Mouse (Mus musculus) forebrain, embryonic 11.5 days (tissue): Measurements from ENCODE around the gene Cdc42. TPM values are rescaled to one million over a fixed set of nuclear protein-coding genes. Genes with fewer than 3 reads are reported as not detected.

ENCODE experiments used
- ATAC-seq: fragments of 200-750 bp; cut with Nextera tagmentation; replicated peaks from 2 replicates; pipeline ENCODE4 v1.8.0; 2017; ENCODE audit warnings: moderate TSS enrichment; ENCODE audit not compliant: low FRiP score
- DNase-seq: peaks from one replicate; pipeline ENCODE4 v3.0.0-alpha.2; 2017; ENCODE audit warnings: low spot score
- H3K27ac ChIP-seq: fragments of 300-500 bp; sonication (generic); 2 replicates; pipeline ENCODE4 v1.5.1; 2014; ENCODE audit warnings: low read depth, low read length
- H3K27me3 ChIP-seq: fragments of 300-500 bp; sonication (generic); 2 replicates; pipeline ENCODE4 v1.6.1; 2014; ENCODE audit warnings: mild to moderate bottlenecking, low read length, mixed read lengths; ENCODE audit not compliant: control insufficient read depth, insufficient read depth
- H3K36me3 ChIP-seq: fragments of 300-500 bp; sonication (generic); 2 replicates; pipeline ENCODE4 v1.6.1; 2014; ENCODE audit warnings: mild to moderate bottlenecking, low read length, moderate library complexity, mixed read lengths; ENCODE audit not compliant: control insufficient read depth, insufficient read depth
- H3K4me1 ChIP-seq: fragments of 300-500 bp; sonication (generic); replicated peaks from 2 replicates; pipeline ENCODE4 v1.6.1; 2014; ENCODE audit warnings: low read length, mixed read lengths; ENCODE audit not compliant: control insufficient read depth, insufficient read depth
- H3K4me2 ChIP-seq: fragments of 300-500 bp; sonication (generic); 2 replicates; pipeline ENCODE4 v1.6.1; 2014; ENCODE audit warnings: low read depth, mild to moderate bottlenecking, low read length, moderate library complexity, mixed read lengths; ENCODE audit not compliant: severe bottlenecking
- H3K4me3 ChIP-seq: fragments of 300-500 bp; sonication (generic); 2 replicates; pipeline ENCODE4 v1.5.1; 2014; ENCODE audit warnings: low read depth, low read length
- H3K9ac ChIP-seq: fragments of 300-500 bp; sonication (generic); 2 replicates; pipeline ENCODE4 v1.6.1; 2014; ENCODE audit warnings: low read length
- H3K9me3 ChIP-seq: fragments of 300-500 bp; sonication (generic); 2 replicates; pipeline ENCODE4 v1.6.1; 2016; ENCODE audit warnings: low read length, mixed read lengths; ENCODE audit not compliant: control insufficient read depth
- WGBS: fragments of 180-500 bp; shearing (Covaris S2); extraction: QIAGEN DNeasy Blood & Tissue Kit; methylation state at CpG from one replicate; pipeline ENCODE4 v1.1.7; 2014; 5-methylcytosine and 5-hydroxymethylcytosine counted together
- polyA plus RNA-seq: library from polyadenylated mRNA; unstranded; fragments of >200 nt; fragmentation: Nextera tagmentation; extraction: Ambion mirVana; gene quantifications from 2 replicates; pipeline ENCODE4 v1.2.1, GENCODE M21; 2014

Cdc42 gene
- polyA plus RNA-seq, 1 experiment from 2014 or later = 623 TPM

GRCm38 (mm10) chr4:137342816-137343215 lies 14.7 kb downstream of the Cdc42 start:
- ATAC-seq (no peak), DNase-seq (no peak)
- 97% methylated on average over 1 of the region's 1 CpGs for WGBS
- H3K9me3 ChIP-seq = no peaks in the 10 kb centered on the region
- H3K4me1 ChIP-seq = no peaks in the 10 kb centered on the region
- H3K27me3 ChIP-seq = no peaks in the 10 kb centered on the region
- H3K9ac ChIP-seq = no peak overlapping the region
- H3K4me2 ChIP-seq = no peak overlapping the region
- H3K36me3 ChIP-seq = no peaks in the 10 kb centered on the region
- no peak overlapping the region for H3K4me3 ChIP-seq
- no peak overlapping the region for H3K27ac ChIP-seq

GRCm38 (mm10) chr4:137339415-137339814 lies 18.1 kb downstream of the Cdc42 start:
- Histone ChIP-seq H3K4me3 (no peak overlapping the region), H3K9ac (no peak overlapping the region), H3K36me3 (peaks cover 2% of the 10 kb centered on the region; the same call in 1 of the 2 replicates), H3K4me1 (no peaks in the 10 kb centered on the region), H3K9me3 (no peaks in the 10 kb centered on the region), H3K27me3 (no peaks in the 10 kb centered on the region), H3K4me2 (no peak overlapping the region), H3K27ac (no peak overlapping the region)
- WGBS = 97% methylated on average over 1 of the region's 1 CpGs
- ATAC-seq = no peak
- DNase-seq = no peak

GRCm38 (mm10) chr4:137336468-137336867 lies 21.1 kb downstream of the Cdc42 start:
- WGBS = 94% methylated on average over 5 of the region's 5 CpGs
- H3K4me2 ChIP-seq = no peak overlapping the region
- peaks cover 2% of the 10 kb centered on the region; the same call in 1 of the 2 replicates for H3K36me3 ChIP-seq
- no peak overlapping the region for H3K27ac ChIP-seq
- H3K27me3 ChIP-seq = no peaks in the 10 kb centered on the region
- DNase-seq (no peak), ATAC-seq (no peak)
- H3K9ac ChIP-seq = no peak overlapping the region
- H3K9me3 ChIP-seq = no peaks in the 10 kb centered on the region
- H3K4me3 ChIP-seq = no peak overlapping the region
- H3K4me1 ChIP-seq = no peaks in the 10 kb centered on the region

GRCm38 (mm10) chr4:137332051-137332450 lies 25.5 kb downstream of the Cdc42 start:
- Histone ChIP-seq H3K27me3 (no peaks in the 10 kb centered on the region), H3K9ac (no peak overlapping the region), H3K9me3 (no peaks in the 10 kb centered on the region), H3K4me1 (no peaks in the 10 kb centered on the region), H3K4me2 (no peak overlapping the region), H3K27ac (no peak overlapping the region), H3K4me3 (no peak overlapping the region), H3K36me3 (peaks cover 2% of the 10 kb centered on the region; the same call in 1 of the 2 replicates)
- DNase-seq (no peak), ATAC-seq (no peak)

- no peaks in the 10 kb centered on the region for H3K4me1 ChIP-seq
- no peaks in the 10 kb centered on the region for H3K9me3 ChIP-seq
- H3K4me2 ChIP-seq = no peak overlapping the region
- no peak overlapping the region for H3K4me3 ChIP-seq
- no peak overlapping the region for H3K9ac ChIP-seq
- ATAC-seq (no peak), DNase-seq (no peak)
- WGBS = 89% methylated on average over 3 of the region's 3 CpGs
- H3K27me3 ChIP-seq = no peaks in the 10 kb centered on the region
- no peak overlapping the region for H3K27ac ChIP-seq
- H3K36me3 ChIP-seq = no peaks in the 10 kb centered on the region; the same call in 1 of the 2 replicates
These were observed 31.0 kb downstream of the Cdc42 start for GRCm38 (mm10) chr4:137326494-137326893.

- no peaks in the 10 kb centered on the region; the same call in 1 of the 2 replicates for H3K36me3 ChIP-seq
- WGBS = 91% methylated on average over 6 of the region's 6 CpGs
- H3K4me3 ChIP-seq = no peak overlapping the region
- H3K9me3 ChIP-seq = no peaks in the 10 kb centered on the region
- H3K4me2 ChIP-seq = no peak overlapping the region
- ATAC-seq (no peak), DNase-seq (no peak)
- H3K9ac ChIP-seq = no peak overlapping the region
- H3K27ac ChIP-seq = no peak overlapping the region
- no peaks in the 10 kb centered on the region for H3K4me1 ChIP-seq
- H3K27me3 ChIP-seq = no peaks in the 10 kb centered on the region
These were observed 32.6 kb downstream of the Cdc42 start for GRCm38 (mm10) chr4:137324926-137325325.

GRCm38 (mm10) chr4:137316027-137316770 lies 41.3 kb downstream of the Cdc42 start:
- WGBS = 84% methylated on average over 4 of the region's 4 CpGs
- Histone ChIP-seq H3K4me1 (no peaks in the 10 kb centered on the region), H3K4me3 (no peak overlapping the region), H3K36me3 (no peaks in the 10 kb centered on the region; the same call in 1 of the 2 replicates), H3K27ac (no peak overlapping the region; the same call in 1 of the 2 replicates), H3K27me3 (no peaks in the 10 kb centered on the region), H3K9me3 (no peaks in the 10 kb centered on the region), H3K9ac (no peak overlapping the region), H3K4me2 (no peak overlapping the region)
- ATAC-seq = no peak
- DNase-seq = no peak

GRCm38 (mm10) chr4:137315061-137315460 lies 42.5 kb downstream of the Cdc42 start:
- H3K36me3 ChIP-seq = no peaks in the 10 kb centered on the region; the same call in 1 of the 2 replicates

GRCm38 (mm10) chr4:137314561-137314960 lies 43.0 kb downstream of the Cdc42 start:
- 81% methylated on average over 6 of the region's 6 CpGs for WGBS
- no peak for ATAC-seq

More at GRCm38 (mm10) chr4:137315061-137315460, 42.5 kb downstream of the Cdc42 start:
- Histone ChIP-seq H3K4me2 (no peak overlapping the region), H3K27me3 (no peaks in the 10 kb centered on the region), H3K27ac (no peak overlapping the region), H3K9ac (no peak overlapping the region), H3K4me1 (no peaks in the 10 kb centered on the region), H3K9me3 (no peaks in the 10 kb centered on the region), H3K4me3 (no peak overlapping the region)
- ATAC-seq = no peak
- 91% methylated on average over 2 of the region's 2 CpGs for WGBS
- DNase-seq = no peak

More at GRCm38 (mm10) chr4:137314561-137314960, 43.0 kb downstream of the Cdc42 start:
- H3K4me1 ChIP-seq = no peaks in the 10 kb centered on the region
- no peaks in the 10 kb centered on the region for H3K9me3 ChIP-seq
- H3K27me3 ChIP-seq = no peaks in the 10 kb centered on the region
- H3K4me2 ChIP-seq = no peak overlapping the region
- DNase-seq = no peak
- H3K4me3 ChIP-seq = no peak overlapping the region
- no peak overlapping the region for H3K27ac ChIP-seq
- no peak overlapping the region for H3K9ac ChIP-seq
- H3K36me3 ChIP-seq = no peaks in the 10 kb centered on the region; the same call in 1 of the 2 replicates
